Mouse (Mus musculus): Measurements from ENCODE around the gene Bax.

Gene Bax

GRCm38 (mm10) chr7:45456721-45457203, 9.9 kb downstream of the Bax start:
- no peak for DNase-seq (ENCODE audit: low read depth, low spot score)

GRCm38 (mm10) chr7:45455932-45456696, 10.6 kb downstream of the Bax start:
- no peak for DNase-seq (ENCODE audit: low read depth, low spot score)

GRCm38 (mm10) chr7:45454971-45455370, 11.7 kb downstream of the Bax start:
- no peak for DNase-seq (ENCODE audit: low read depth, low spot score)

- DNase-seq (ENCODE audit: low read depth, low spot score): peak; percentile 83
Observed at GRCm38 (mm10) chr7:45451344-45451982, 15.2 kb downstream of the Bax start.

GRCm38 (mm10) chr7:45449974-45450373, 16.7 kb downstream of the Bax start:
- DNase-seq (ENCODE audit: low read depth, low spot score): no peak

- DNase-seq (ENCODE audit: low read depth, low spot score): peak; percentile 66
Observed at GRCm38 (mm10) chr7:45447325-45447990, 19.2 kb downstream of the Bax start.

- no peak for DNase-seq (ENCODE audit: low read depth, low spot score)
Observed at GRCm38 (mm10) chr7:45446589-45446988, 20.1 kb downstream of the Bax start.

GRCm38 (mm10) chr7:45443526-45444420, 22.9 kb downstream of the Bax start:
- DNase-seq (ENCODE audit: low read depth, low spot score): no peak

- no peak for DNase-seq (ENCODE audit: low read depth, low spot score)
Observed at GRCm38 (mm10) chr7:45437521-45438276, 29.0 kb downstream of the Bax start, which contains the start of gene Ruvbl2. Gene Ruvbl2 (minus strand): TSS chr7:45438096.

GRCm38 (mm10) chr7:45437046-45437445, 29.7 kb downstream of the Bax start:
- no peak for DNase-seq (ENCODE audit: low read depth, low spot score)

- no peak for DNase-seq (ENCODE audit: low read depth, low spot score)
Observed at GRCm38 (mm10) chr7:45436444-45436843, 30.3 kb downstream of the Bax start.

- no peak for DNase-seq (ENCODE audit: low read depth, low spot score)
Observed at GRCm38 (mm10) chr7:45435038-45435437, 31.7 kb downstream of the Bax start.

GRCm38 (mm10) chr7:45434203-45435015, 32.3 kb downstream of the Bax start, which contains the start of gene Gys1:
Gene Gys1 (plus strand): TSS chr7:45434844.
- DNase-seq (ENCODE audit: low read depth, low spot score): peak; percentile 100

GRCm38 (mm10) chr7:45433835-45434202, 32.9 kb downstream of the Bax start:
- no peak for DNase-seq (ENCODE audit: low read depth, low spot score)

- no peak for DNase-seq (ENCODE audit: low read depth, low spot score)
Observed at GRCm38 (mm10) chr7:45426556-45426955, 40.1 kb downstream of the Bax start.

- no peak for DNase-seq (ENCODE audit: low read depth, low spot score)
Observed at GRCm38 (mm10) chr7:45421194-45421593, 45.5 kb downstream of the Bax start.

- no peak for DNase-seq (ENCODE audit: low read depth, low spot score)
Observed at GRCm38 (mm10) chr7:45420615-45420919, 46.1 kb downstream of the Bax start, which contains the start of gene Lhb. Gene Lhb (plus strand): TSS chr7:45420820.

GRCm38 (mm10) chr7:45419859-45420614, 46.7 kb downstream of the Bax start:
- DNase-seq (ENCODE audit: low read depth, low spot score): no peak

- DNase-seq (ENCODE audit: low read depth, low spot score): no peak
Observed at GRCm38 (mm10) chr7:45417962-45418492, 48.7 kb downstream of the Bax start.

All from CD4-positive helper T cell, adult 2 months (primary cell).